Mouse (Mus musculus): Measurements from ENCODE around the gene Rasal1.

- TF ChIP-seq CTCF (IDR thresholded peaks at IDR 0.05; ENCODE audit: borderline replicate concordance, control insufficient read depth, extremely low read depth, insufficient read depth, low read length, poor library complexity) (no peak), POLR2A (IDR thresholded peaks at IDR 0.05; ENCODE audit: control insufficient read depth, extremely low read depth, insufficient read depth, low read length, poor library complexity) (no peak)
These were observed 24.2 kb upstream of the Rasal1 start for GRCm38 (mm10) chr5:120624427-120624826.
